Mouse (Mus musculus) forebrain, postnatal 0 days (tissue): ENCODE measurements around the gene Ccser1. TPM values are rescaled to one million over a fixed set of nuclear protein-coding genes. Genes with fewer than 3 reads are reported as not detected.

Experiments used
- ATAC-seq: fragments of 200-750 bp; cut with Nextera tagmentation; 2 replicates; pipeline ENCODE4 v1.8.0; 2017; ENCODE audit warnings: mild to moderate bottlenecking, moderate library complexity
- DNase-seq: peaks from one replicate; pipeline ENCODE4 v3.0.0-alpha.2; 2015
- H3K27ac ChIP-seq: fragments of 300-500 bp; sonication (generic); 2 replicates; pipeline ENCODE4 v1.5.1; 2014; ENCODE audit warnings: low read depth, mild to moderate bottlenecking, antibody characterized with exemption, low read length, moderate library complexity, mixed read lengths
- H3K27me3 ChIP-seq: fragments of 300-500 bp; sonication (generic); 2 replicates; pipeline ENCODE4 v1.6.1; 2014; ENCODE audit warnings: mild to moderate bottlenecking, low read length, mixed read lengths; ENCODE audit not compliant: insufficient read depth
- H3K36me3 ChIP-seq: fragments of 300-500 bp; sonication (generic); 2 replicates; pipeline ENCODE4 v1.6.1; 2014; ENCODE audit warnings: mild to moderate bottlenecking, moderate library complexity; ENCODE audit not compliant: insufficient read depth
- H3K4me1 ChIP-seq: fragments of 300-500 bp; sonication (generic); 2 replicates; pipeline ENCODE4 v1.6.1; 2014; ENCODE audit warnings: antibody characterized with exemption; ENCODE audit not compliant: insufficient read depth
- H3K4me2 ChIP-seq: fragments of 300-500 bp; sonication (generic); 2 replicates; pipeline ENCODE4 v1.6.1; 2014; ENCODE audit warnings: low read depth, mild to moderate bottlenecking, moderate library complexity
- H3K4me3 ChIP-seq: fragments of 300-500 bp; sonication (generic); 2 replicates; pipeline ENCODE4 v1.5.1; 2014; ENCODE audit warnings: low read depth, low read length, mixed read lengths
- H3K9ac ChIP-seq: fragments of 300-500 bp; sonication (generic); 2 replicates; pipeline ENCODE4 v1.6.1; 2014; ENCODE audit warnings: mild to moderate bottlenecking
- H3K9me3 ChIP-seq: fragments of 300-500 bp; sonication (generic); 2 replicates; pipeline ENCODE4 v1.6.1; 2016; ENCODE audit warnings: low read length
- CTCF ChIP-seq: sonication (generic); IDR thresholded peaks from 2 replicates; pipeline ENCODE4 v1.5.1; 2016; ENCODE audit warnings: antibody characterized with exemption, control low read depth, low read depth
- WGBS: fragments of 180-500 bp; shearing (Covaris S2); extraction: QIAGEN DNeasy Blood & Tissue Kit; methylation state at CpG from one replicate; pipeline ENCODE4 v1.1.7; 2014; 5-methylcytosine and 5-hydroxymethylcytosine counted together
- polyA plus RNA-seq: library from polyadenylated mRNA; unstranded; fragments of >200 nt; fragmentation: Nextera tagmentation; extraction: Ambion mirVana; gene quantifications from 2 replicates; pipeline ENCODE4 v1.2.1, GENCODE M21; 2015
- total RNA-seq: library from RNA; depleted of rRNA; stranded (reverse); fragments of >200 nt; gene quantifications from 2 replicates; pipeline ENCODE4 v1.2.3, GENCODE M21; 2014

The Ccser1 gene
- total and polyA plus RNA-seq, 2 experiments from 2014 or later: 14.4 to 58.1 TPM

GRCm38 (mm10) chr6:61292927-61293326 is 112.8 kb downstream of the Ccser1 start:
- ATAC-seq (no peak), DNase-seq (no peak)
- no peak for TF ChIP-seq CTCF
- Histone ChIP-seq H3K27ac (no peak overlapping the region), H3K4me2 (no peak overlapping the region), H3K36me3 (no peaks in the 10 kb centered on the region), H3K4me3 (no peak overlapping the region), H3K9ac (no peak overlapping the region), H3K27me3 (no peaks in the 10 kb centered on the region), H3K4me1 (no peaks in the 10 kb centered on the region; the same call in 1 of the 2 replicates), H3K9me3 (no peaks in the 10 kb centered on the region)
- WGBS: 39% methylated on average over 3 of the region's 3 CpGs

- ATAC-seq: no peak
- Histone ChIP-seq H3K4me3 (no peak overlapping the region), H3K27ac (no peak overlapping the region), H3K27me3 (no peaks in the 10 kb centered on the region), H3K4me2 (0 out of 2 replicates have a peak overlapping the region, but pooled peaks have one; percentile 6), H3K36me3 (no peaks in the 10 kb centered on the region), H3K4me1 (no peaks in the 10 kb centered on the region; the same call in 1 of the 2 replicates), H3K9me3 (no peaks in the 10 kb centered on the region), H3K9ac (no peak overlapping the region)
- WGBS: 38% methylated on average over 4 of the region's 4 CpGs
- no peak for TF ChIP-seq CTCF
- no peak for DNase-seq
Measured at GRCm38 (mm10) chr6:61295535-61295934, 115.4 kb downstream of the Ccser1 start.

- DNase-seq (peak; percentile 81), ATAC-seq (peak; percentile 93)
- Histone ChIP-seq H3K27ac (no peak overlapping the region), H3K27me3 (no peaks in the 10 kb centered on the region), H3K9me3 (no peaks in the 10 kb centered on the region), H3K4me3 (no peak overlapping the region), H3K36me3 (no peaks in the 10 kb centered on the region), H3K4me2 (peak overlapping the region; percentile 6; the same call in 1 of the 2 replicates), H3K9ac (no peak overlapping the region), H3K4me1 (no peaks in the 10 kb centered on the region; the same call in 1 of the 2 replicates)
- WGBS: 31% methylated on average over 6 of the region's 6 CpGs
- no peak for TF ChIP-seq CTCF
Measured at GRCm38 (mm10) chr6:61296188-61297037, 116.3 kb downstream of the Ccser1 start.

- H3K36me3 ChIP-seq: no peaks in the 10 kb centered on the region
- H3K4me2 ChIP-seq: no peak overlapping the region
Measured at GRCm38 (mm10) chr6:61300441-61300840, 120.3 kb downstream of the Ccser1 start.

GRCm38 (mm10) chr6:61300975-61301374 is 120.9 kb downstream of the Ccser1 start:
- no peak overlapping the region for H3K4me2 ChIP-seq
- ATAC-seq: 0 out of 2 replicates have a peak, but pooled peaks have one; percentile 2
- no peaks in the 10 kb centered on the region; the same call in 1 of the 2 replicates for H3K4me1 ChIP-seq
- H3K4me3 ChIP-seq: no peak overlapping the region
- H3K36me3 ChIP-seq: no peaks in the 10 kb centered on the region
- TF ChIP-seq CTCF: no peak
- H3K27ac ChIP-seq: no peak overlapping the region
- DNase-seq: no peak
- no peaks in the 10 kb centered on the region for H3K27me3 ChIP-seq
- H3K9ac ChIP-seq: no peak overlapping the region
- 70% methylated on average over 7 of the region's 7 CpGs for WGBS
- H3K9me3 ChIP-seq: no peaks in the 10 kb centered on the region

More at GRCm38 (mm10) chr6:61300441-61300840, 120.3 kb downstream of the Ccser1 start:
- no peak overlapping the region for H3K4me3 ChIP-seq
- no peak for TF ChIP-seq CTCF
- H3K9ac ChIP-seq: no peak overlapping the region
- no peaks in the 10 kb centered on the region for H3K27me3 ChIP-seq
- 84% methylated on average over 4 of the region's 4 CpGs for WGBS
- DNase-seq (no peak), ATAC-seq (no peak)
- no peak overlapping the region for H3K27ac ChIP-seq
- no peaks in the 10 kb centered on the region for H3K9me3 ChIP-seq
- H3K4me1 ChIP-seq: no peaks in the 10 kb centered on the region; the same call in 1 of the 2 replicates

- no peak overlapping the region for H3K4me3 ChIP-seq
- ATAC-seq (no peak), DNase-seq (peak; percentile 51)
- no peak overlapping the region for H3K4me2 ChIP-seq
- H3K27ac ChIP-seq: no peak overlapping the region
- H3K36me3 ChIP-seq: no peaks in the 10 kb centered on the region
- WGBS: 20% methylated on average over 2 of the region's 2 CpGs
- no peaks in the 10 kb centered on the region; the same call in 1 of the 2 replicates for H3K4me1 ChIP-seq
- no peak overlapping the region for H3K9ac ChIP-seq
- TF ChIP-seq CTCF: peak; percentile 75
- no peaks in the 10 kb centered on the region for H3K27me3 ChIP-seq
- H3K9me3 ChIP-seq: no peaks in the 10 kb centered on the region
Measured at GRCm38 (mm10) chr6:61301631-61302030, 121.5 kb downstream of the Ccser1 start.
